Mouse (Mus musculus) lung, postnatal 0 days (tissue): ENCODE data around the gene Hid1. TPM values are rescaled to one million over a fixed set of nuclear protein-coding genes. Genes with fewer than 3 reads are reported as not detected.

Experiments used
- ATAC-seq: fragments of 200-750 bp; cut with Nextera tagmentation; 2 replicates; pipeline ENCODE4 v1.8.0; 2017; ENCODE audit warnings: moderate library complexity
- DNase-seq: peaks from one replicate; pipeline ENCODE4 v3.0.0-alpha.2; 2016; ENCODE audit warnings: low spot score
- H3K27ac ChIP-seq: fragments of 300-500 bp; sonication (generic); 2 replicates; pipeline ENCODE4 v1.5.1; 2014; ENCODE audit warnings: antibody characterized with exemption, mild to moderate bottlenecking, low read length, mixed read lengths
- H3K27me3 ChIP-seq: fragments of 300-500 bp; sonication (generic); replicated peaks from 2 replicates; pipeline ENCODE4 v1.6.1; 2014; ENCODE audit warnings: low read length, mixed read lengths; ENCODE audit not compliant: insufficient read depth
- H3K36me3 ChIP-seq: fragments of 300-500 bp; sonication (generic); 2 replicates; pipeline ENCODE4 v1.6.1; 2014; ENCODE audit warnings: low read length, mixed read lengths; ENCODE audit not compliant: insufficient read depth
- H3K4me1 ChIP-seq: fragments of 300-500 bp; sonication (generic); 2 replicates; pipeline ENCODE4 v1.6.1; 2014; ENCODE audit warnings: antibody characterized with exemption, low read depth, low read length, mixed read lengths; ENCODE audit not compliant: insufficient read depth
- H3K4me2 ChIP-seq: fragments of 300-500 bp; sonication (generic); replicated peaks from 2 replicates; pipeline ENCODE4 v1.6.1; 2014; ENCODE audit warnings: low read depth, mild to moderate bottlenecking, low read length, moderate library complexity, mixed read lengths
- H3K4me3 ChIP-seq: fragments of 300-500 bp; sonication (generic); 2 replicates; pipeline ENCODE4 v1.5.1; 2014; ENCODE audit warnings: low read depth, low read length
- H3K9ac ChIP-seq: fragments of 300-500 bp; sonication (generic); replicated peaks from 2 replicates; pipeline ENCODE4 v1.6.1; 2014; ENCODE audit warnings: low read depth, mild to moderate bottlenecking
- H3K9me3 ChIP-seq: fragments of 300-500 bp; sonication (generic); 2 replicates; pipeline ENCODE4 v1.6.1; 2016; ENCODE audit warnings: low read length, mixed read lengths
- CTCF ChIP-seq: IDR thresholded peaks from 2 replicates; pipeline ENCODE4 v1.5.1; 2016; ENCODE audit warnings: antibody characterized with exemption, mild to moderate bottlenecking
- EP300 ChIP-seq: IDR thresholded peaks from 2 replicates; pipeline ENCODE4 v1.6.1; 2016; ENCODE audit warnings: antibody characterized with exemption, mild to moderate bottlenecking, control low read depth
- WGBS: fragments of 180-500 bp; shearing (Covaris S2); extraction: QIAGEN DNeasy Blood & Tissue Kit; methylation state at CpG from one replicate; pipeline ENCODE4 v1.1.7; 2014; 5-methylcytosine and 5-hydroxymethylcytosine counted together
- polyA plus RNA-seq: library from polyadenylated mRNA; unstranded; fragments of >200 nt; fragmentation: Nextera tagmentation; extraction: Ambion mirVana; gene quantifications from 2 replicates; pipeline ENCODE4 v1.2.1, GENCODE M21; 2015

Gene Hid1
- polyA plus RNA-seq, 1 experiment from 2014 or later: 16.0 TPM

DNA sequence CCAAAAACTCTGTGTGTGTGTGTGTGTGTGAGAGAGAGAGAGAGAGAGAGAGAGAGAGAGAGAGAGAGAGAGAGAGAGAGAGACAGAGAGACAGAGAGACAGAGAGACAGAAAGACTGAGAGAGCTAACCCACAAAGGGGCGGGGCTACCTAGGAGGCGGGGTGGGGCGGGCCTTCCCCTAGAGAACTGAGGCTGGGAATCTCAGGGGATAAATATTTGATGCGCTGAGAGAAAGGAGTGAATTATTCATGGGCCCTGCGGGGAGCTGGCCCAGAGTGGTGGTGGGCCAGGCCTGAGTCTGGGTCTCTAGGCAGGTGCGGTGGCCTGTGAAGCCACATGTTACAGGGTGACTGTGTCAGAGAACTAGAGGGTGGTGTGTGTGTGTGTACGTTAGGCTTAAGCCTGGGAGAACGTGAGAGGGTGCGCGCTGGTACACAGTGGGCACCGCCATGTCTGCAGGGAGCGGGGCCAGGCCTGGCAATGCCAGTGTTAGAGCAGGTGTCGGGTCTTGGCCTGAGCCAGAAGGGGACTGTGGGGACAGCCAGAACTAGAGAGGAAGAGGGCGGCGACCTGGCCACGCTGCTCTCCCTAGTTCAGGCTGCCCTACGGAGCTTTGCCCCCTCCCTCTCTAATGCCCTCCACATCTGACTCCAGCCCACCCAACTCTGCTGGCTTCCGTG lies 47.7 kb downstream of the Hid1 start:
- H3K27me3 ChIP-seq: peaks cover 73% of the 10 kb centered on the region
- no peak overlapping the region for H3K27ac ChIP-seq
- ATAC-seq (no peak), DNase-seq (no peak)
- H3K4me2 ChIP-seq: no peak overlapping the region
- no peaks in the 10 kb centered on the region for H3K36me3 ChIP-seq
- TF ChIP-seq CTCF (no peak), EP300 (no peak)
- WGBS: 10% methylated on average over 14 of the region's 18 CpGs
- no peaks in the 10 kb centered on the region for H3K9me3 ChIP-seq
- no peak overlapping the region for H3K9ac ChIP-seq
- no peak overlapping the region for H3K4me3 ChIP-seq
- no peaks in the 10 kb centered on the region for H3K4me1 ChIP-seq

DNA sequence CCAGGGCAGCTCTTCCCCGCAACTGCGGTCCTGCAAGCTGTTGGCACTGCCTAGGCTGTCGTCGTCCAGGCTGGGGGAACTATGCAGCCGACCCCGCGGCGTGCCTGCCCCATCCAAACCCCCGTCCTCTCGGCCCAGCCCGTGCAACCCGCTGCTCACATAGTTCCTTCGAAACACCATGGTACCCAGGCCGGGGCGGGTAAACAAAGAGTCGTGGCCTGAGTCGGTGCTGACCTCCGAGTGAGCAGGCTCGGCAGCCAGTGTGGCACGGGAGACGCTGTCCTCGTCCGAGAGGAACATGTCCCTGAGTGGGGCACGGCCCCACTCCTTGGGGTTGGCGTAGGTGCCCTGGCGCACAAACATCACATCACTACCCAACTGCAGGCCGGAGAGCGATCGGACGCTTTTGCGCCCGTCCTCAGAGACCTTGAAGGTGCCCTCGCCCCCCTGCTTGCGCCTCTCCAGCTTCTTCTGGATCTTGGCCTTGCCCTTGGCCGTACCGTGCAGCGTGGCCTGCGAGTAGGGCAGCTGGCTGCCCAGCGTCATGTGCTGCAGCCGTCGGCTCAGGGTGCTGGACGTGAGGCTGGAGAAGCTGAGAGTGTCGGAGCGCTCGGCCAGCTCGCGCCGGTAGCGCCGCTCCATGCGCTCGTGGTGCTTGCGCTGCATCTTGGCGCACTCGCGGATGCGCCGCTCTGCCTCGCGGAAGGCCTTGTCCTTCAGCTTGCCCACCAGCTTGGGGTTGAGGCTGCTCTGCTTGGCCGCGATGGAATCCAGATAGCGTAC lies 49.1 kb downstream of the Hid1 start:
- Histone ChIP-seq H3K4me1 (no peaks in the 10 kb centered on the region), H3K9me3 (no peaks in the 10 kb centered on the region), H3K4me3 (no peak overlapping the region), H3K27me3 (peaks cover 61% of the 10 kb centered on the region), H3K36me3 (no peaks in the 10 kb centered on the region), H3K27ac (no peak overlapping the region), H3K4me2 (no peak overlapping the region), H3K9ac (no peak overlapping the region)
- ATAC-seq (no peak), DNase-seq (no peak)
- TF ChIP-seq EP300: no peak
- TF ChIP-seq CTCF: no peak
- 6% methylated on average over 62 of the region's 63 CpGs for WGBS

DNA sequence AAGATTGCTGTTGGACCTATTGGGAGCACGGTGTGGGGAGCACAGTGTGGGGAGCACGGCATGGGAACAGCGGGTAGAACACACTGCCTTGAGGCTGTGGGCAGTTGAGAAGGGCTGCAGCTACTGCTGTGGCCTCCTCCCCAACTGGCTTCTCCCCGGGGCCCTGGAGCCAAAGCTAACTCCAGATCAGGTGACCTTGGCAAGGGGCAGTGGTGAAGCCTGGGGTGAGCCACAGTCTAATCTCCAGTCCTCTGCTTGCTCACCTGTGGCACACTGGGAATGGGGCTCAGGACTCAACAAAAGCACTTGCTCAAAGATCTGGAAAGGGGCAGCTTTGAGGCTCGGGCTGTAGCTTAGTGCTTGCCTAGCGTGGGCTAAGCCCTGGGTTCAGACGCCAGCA lies 50.4 kb downstream of the Hid1 start:
- TF ChIP-seq CTCF (no peak), EP300 (no peak)
- no peaks in the 10 kb centered on the region for H3K9me3 ChIP-seq
- ATAC-seq (no peak), DNase-seq (no peak)
- no peak overlapping the region for H3K4me3 ChIP-seq
- no peak overlapping the region for H3K27ac ChIP-seq
- no peaks in the 10 kb centered on the region for H3K4me1 ChIP-seq
- H3K36me3 ChIP-seq: no peaks in the 10 kb centered on the region
- WGBS: 67% methylated on average over 7 of the region's 7 CpGs
- H3K27me3 ChIP-seq: peaks cover 50% of the 10 kb centered on the region
- H3K9ac ChIP-seq: no peak overlapping the region
- no peak overlapping the region for H3K4me2 ChIP-seq

DNA sequence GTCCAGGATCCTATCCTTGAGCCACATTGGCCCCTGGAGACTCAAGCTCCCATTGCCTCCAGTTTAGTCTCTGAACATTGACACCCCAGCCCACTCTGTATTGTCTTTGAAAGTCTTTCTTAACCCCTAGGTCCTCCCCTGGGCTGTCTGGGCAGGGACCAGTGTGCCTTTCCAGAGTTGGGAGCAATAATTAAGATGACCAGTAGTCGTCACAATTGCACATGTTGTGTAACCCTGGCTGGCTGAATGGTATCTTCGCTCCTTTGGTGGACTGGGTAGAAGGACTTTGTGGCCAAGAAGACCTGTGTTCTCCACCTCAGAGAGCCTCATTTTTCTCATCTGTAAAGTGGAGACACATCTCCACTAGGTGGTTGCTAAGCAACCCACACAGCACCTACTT lies 53.3 kb downstream of the Hid1 start:
- WGBS: 34% methylated on average over 2 of the region's 2 CpGs
- Histone ChIP-seq H3K4me3 (no peak overlapping the region), H3K27ac (no peak overlapping the region), H3K9ac (no peak overlapping the region), H3K27me3 (peaks cover 25% of the 10 kb centered on the region), H3K9me3 (no peaks in the 10 kb centered on the region), H3K4me1 (no peaks in the 10 kb centered on the region), H3K36me3 (no peaks in the 10 kb centered on the region), H3K4me2 (no peak overlapping the region)
- TF ChIP-seq EP300 (no peak), CTCF (peak; percentile 58)
- ATAC-seq (no peak), DNase-seq (no peak)

DNA sequence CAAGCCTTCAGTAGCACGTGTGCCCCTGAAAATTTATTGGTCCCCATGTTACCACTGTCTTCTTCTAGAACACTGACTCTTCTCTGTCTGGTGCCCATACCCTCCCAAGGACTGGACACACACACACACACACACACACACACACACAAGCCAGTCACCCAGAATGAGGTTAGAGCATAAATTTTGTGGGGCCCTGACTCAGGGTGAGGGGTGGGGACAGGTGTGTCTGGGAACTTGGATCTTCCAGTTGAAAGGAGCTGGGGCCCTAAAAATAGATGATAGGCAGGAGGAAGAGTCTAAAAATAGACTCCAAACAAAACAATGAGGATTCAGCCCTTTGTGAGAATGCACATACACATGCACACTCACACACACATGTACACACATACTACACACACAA lies 58.8 kb downstream of the Hid1 start:
- no peaks in the 10 kb centered on the region for H3K4me1 ChIP-seq
- H3K4me2 ChIP-seq: no peak overlapping the region
- H3K27me3 ChIP-seq: no peaks in the 10 kb centered on the region
- TF ChIP-seq EP300 (no peak), CTCF (no peak)
- no peak overlapping the region for H3K27ac ChIP-seq
- no peaks in the 10 kb centered on the region for H3K36me3 ChIP-seq
- DNase-seq (no peak), ATAC-seq (no peak)
- H3K4me3 ChIP-seq: no peak overlapping the region
- 36% methylated on average over 1 of the region's 1 CpGs for WGBS
- no peaks in the 10 kb centered on the region for H3K9me3 ChIP-seq
- H3K9ac ChIP-seq: no peak overlapping the region

DNA sequence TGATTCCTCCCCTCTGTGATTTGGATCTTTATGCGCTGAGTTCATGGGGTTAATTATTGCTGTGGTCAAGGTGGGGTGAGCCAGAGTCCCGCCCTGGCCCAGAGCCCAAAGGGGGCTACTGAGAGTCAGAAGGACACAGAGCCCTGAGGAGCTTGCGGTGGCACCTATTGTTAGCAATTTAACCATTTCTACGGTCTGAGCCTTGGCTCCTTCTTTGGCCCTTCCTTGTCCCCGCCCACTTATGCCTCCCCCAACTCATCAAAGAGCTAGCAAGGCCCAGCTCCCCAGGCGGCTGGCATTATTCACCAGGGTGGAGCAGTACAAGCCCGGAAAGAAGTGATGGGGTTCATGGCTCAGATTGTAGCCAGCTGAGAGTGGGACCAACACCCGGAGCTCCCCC lies 60.7 kb downstream of the Hid1 start, which contains the start of gene Otop2:
Gene Otop2, plus strand, starts transcription at position 301 of the 400 bp plus-strand sequence.
- no peaks in the 10 kb centered on the region for H3K36me3 ChIP-seq
- no peaks in the 10 kb centered on the region for H3K4me1 ChIP-seq
- H3K4me3 ChIP-seq: no peak within 1 kb of the TSS
- no peak within 1 kb of the TSS for H3K9ac ChIP-seq
- DNase-seq: no peak
- TF ChIP-seq CTCF: no peak
- no peak for TF ChIP-seq EP300
- H3K4me2 ChIP-seq: no peak within 1 kb of the TSS
- no peaks in the 10 kb centered on the region for H3K27me3 ChIP-seq
- ATAC-seq: no peak
- 30% methylated on average over 8 of the region's 8 CpGs for WGBS
- H3K9me3 ChIP-seq: no peaks in the 10 kb centered on the region
- H3K27ac ChIP-seq: no peak within 1 kb of the TSS
